Mouse (Mus musculus): Measurements from ENCODE around the gene Rap2a.

GRCm38 (mm10) chr14:120469126-120469790, 9.0 kb upstream of the Rap2a start:
- no peak for TF ChIP-seq POLR2A (IDR thresholded peaks at IDR 0.05; ENCODE audit: low read depth, low read length)
- TF ChIP-seq CTCF (IDR thresholded peaks at IDR 0.05; ENCODE audit: borderline replicate concordance, insufficient read depth, low read length): no peak

Measured in embryonic fibroblast, embryonic 13.5 days (primary cell).